Mouse (Mus musculus) left cerebral cortex, adult 9 months (tissue): Measurements from ENCODE around the gene Sp140.
A peak's percentile ranks its signal among the peaks of the same experiment; 100 is the strongest.
"Not testable (repeated sequence)": the region's sequence is repeated elsewhere in the genome, so short reads cannot be mapped to it uniquely, and the experiment has no call there.

Source experiments
- DNase-seq, 2 experiments: peaks; one replicate each; pipeline ENCODE4 v3.0.0; 2022; ENCODE audit warnings: low spot score in 2 of 2

The Sp140 gene

DNA sequence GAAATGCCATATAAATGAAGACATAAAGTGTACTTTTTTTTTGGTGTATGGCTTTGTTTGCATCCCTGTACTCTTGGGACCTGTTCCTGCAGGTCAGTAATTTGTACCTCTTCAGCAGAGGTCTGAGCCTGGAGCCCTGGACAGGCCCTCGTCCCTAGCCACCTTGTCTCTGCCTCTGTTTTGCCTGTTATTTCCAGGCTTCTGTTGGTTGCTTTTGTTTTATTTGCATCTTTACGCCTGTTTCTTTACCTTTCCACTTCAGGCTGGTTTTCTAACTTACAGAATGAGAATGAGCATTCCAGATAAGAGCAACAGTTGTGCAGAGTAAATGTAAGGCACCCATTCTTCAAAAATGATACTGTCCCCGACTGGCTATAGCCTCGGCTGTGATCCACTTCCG, at the start of gene Sp140:
Gene Sp140, plus strand, starts transcription at position 301 of the 400 bp plus-strand sequence.
- not testable (repeated sequence) for DNase-seq

DNA sequence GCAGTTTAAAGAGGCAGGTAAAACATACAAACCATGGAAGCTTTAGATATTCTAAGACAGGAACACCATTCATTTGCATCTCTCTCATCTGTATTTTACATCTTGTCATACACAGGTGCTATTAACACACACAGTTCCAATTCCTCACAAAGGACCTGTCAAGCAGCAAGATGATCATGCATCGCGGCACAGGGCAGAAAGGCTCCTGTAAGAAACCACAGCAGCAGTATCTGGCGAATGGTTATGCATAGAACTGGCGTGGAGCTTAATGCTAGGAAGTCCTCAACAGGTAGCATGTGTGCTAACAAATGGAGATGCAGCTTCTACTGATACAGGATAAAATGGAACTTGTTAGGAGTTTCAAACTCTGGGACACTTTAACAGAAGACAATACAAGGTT, 44.9 kb upstream of the Sp140 start:
- DNase-seq: peak in 1 of 2 experiments; percentile 29

DNA sequence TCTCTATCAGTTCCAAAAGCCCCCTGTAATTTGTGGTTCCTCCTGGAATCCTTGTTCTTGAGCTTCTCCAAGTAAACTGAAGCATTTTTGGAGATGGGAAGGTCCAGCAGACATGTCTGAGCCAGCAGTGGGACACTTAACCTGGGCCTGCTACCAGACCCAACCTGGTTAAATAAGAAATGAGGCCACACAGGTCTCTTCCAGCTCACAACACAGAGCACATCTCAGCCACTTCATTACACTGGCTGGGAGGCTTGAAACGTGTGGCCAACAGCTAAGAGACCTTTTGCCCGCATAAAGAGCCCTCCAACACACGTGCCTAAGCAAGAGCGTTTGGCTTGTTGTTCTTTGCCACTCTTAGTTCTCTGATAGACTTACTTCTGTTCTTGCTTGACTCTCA, 26.6 kb upstream of the Sp140 start:
- not testable (repeated sequence) for DNase-seq

DNA sequence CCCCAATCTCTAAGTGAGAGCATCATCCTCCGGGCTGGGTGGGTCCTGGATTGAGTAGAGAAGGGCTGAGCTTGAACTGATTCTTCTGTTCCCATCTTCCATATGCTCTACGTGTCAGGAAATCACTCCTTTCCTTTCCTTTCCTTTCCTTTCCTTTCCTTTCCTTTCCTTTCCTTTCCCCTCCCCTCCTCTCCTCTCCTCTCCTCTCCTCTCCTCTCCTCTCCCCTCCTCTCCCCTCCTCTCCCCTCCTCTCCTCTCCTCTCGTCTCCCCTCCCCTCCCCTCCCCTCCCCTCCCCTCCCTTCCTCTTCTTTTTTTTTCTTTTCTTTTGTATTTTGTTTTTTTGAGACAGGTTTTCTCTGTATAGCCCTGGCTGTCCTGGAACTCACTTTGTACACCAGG, 24.8 kb upstream of the Sp140 start, which contains the start of gene G530012D18Rik:
Gene G530012D18Rik, plus strand, starts transcription at position 301 of the 400 bp plus-strand sequence.
- DNase-seq: not testable (repeated sequence)

DNA sequence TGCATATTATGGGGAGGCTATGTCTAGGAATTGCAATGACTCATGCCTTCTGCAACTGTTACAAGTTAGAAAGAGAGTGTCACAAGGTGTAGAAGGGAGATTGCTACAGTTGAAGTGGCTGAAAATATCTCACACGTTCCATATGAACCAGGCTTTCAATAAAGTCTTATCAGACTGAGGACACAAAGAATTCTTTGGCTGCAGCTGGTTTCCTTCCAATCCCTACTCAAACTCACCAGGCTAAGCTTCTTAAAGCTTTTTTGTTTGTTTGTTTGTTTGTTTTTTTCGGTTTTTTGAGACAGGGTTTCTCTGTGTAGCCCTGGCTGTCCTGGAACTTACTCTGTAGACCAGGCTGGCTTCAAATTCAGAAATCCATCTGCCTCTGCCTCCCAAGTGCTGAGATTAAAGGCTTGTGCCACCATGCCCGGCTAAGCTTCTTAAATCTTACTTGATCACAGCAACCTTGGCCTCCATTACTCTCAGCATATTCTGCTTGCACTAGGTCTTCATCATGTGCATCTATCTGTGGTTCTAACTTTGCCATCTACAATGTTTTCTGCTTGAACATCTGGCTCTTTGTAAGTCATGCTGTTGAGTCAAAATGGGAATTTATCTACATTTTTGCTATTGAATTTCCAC, 21.7 kb upstream of the Sp140 start:
- DNase-seq: not testable (repeated sequence)

DNA sequence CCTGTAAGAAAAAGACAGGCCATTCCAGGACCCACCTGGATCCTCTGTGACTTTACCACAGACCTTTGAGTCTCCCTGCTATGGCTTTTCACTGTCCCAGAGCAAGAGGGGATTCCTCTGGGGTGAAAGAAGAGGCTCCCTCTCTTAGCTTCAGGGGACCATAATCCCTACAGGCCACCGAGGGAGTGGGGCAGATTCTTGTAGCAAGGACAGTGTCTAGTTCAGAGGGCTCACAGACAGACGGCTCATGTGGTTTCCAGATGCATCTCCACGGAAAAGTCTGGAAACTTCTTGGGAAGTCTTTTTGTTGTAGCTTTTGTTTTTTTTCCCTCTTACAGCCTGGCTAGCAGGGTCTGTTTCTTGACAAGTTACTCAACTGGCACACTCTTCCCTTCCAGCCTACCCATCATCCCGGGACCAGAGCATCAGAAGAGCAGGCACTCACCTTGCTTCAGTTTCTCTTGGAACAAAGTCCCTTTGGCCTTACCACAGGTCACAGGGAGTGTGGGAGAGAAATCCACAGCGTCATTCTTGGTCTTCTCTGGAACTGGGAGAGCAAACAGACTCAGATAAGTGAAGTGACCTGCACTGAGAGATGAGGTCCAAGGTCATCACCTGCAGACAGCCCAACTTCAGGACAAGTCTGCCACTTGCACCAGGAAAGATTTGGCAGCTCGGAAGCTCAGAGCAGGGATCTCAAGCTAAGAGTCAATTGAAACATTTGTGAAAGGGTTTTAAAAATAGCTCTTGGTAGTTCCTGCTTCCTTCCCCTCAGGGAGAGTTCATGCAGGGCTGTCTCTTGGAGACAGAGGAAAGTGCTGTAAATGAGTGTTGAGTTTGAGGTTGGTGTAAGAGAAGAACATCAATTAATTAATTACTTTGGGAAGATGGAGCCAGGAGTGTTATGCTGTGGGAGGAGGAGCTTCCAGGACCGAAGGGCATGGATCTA, 20.7 kb upstream of the Sp140 start:
- DNase-seq: not testable (repeated sequence)

DNA sequence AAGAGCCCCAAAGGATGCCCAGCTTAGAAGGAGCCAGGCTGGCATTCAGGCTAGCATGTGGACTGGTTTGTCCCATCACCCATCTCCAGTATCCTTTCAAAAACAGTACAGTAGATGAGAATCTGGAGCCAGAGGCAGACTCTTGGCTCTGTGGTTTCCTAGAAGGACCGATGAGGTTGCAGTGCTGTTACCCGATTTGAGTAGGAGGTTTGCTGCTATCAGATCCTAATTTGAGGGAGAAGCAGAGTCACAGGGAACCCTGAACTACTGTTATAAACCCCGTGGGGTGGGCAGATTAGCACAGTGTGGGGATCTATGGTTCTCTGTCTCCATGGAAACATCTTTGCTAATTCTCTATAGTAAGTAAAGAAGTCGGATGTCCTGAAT, 20.0 kb upstream of the Sp140 start:
- DNase-seq: not testable (repeated sequence)

DNA sequence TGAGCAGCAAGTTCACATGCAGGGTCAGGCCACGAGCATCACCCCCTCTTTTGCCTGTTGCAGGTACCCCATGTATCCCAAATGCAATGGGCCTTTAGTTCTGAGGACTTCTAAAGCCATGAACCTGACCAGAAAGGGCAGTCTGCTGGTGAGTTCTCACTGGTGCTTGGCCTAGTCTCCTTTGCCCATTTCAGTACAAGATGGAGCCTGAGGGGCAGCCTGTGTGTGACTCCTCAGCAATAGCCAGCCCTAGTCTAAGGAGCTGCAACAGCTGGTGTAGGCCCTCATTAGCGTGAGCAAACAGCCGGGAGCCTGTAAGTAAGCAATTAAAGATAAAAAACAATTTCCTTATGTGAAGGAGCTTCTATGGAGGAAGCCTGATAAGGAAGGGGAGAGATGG, 19.6 kb upstream of the Sp140 start:
- not testable (repeated sequence) for DNase-seq

DNA sequence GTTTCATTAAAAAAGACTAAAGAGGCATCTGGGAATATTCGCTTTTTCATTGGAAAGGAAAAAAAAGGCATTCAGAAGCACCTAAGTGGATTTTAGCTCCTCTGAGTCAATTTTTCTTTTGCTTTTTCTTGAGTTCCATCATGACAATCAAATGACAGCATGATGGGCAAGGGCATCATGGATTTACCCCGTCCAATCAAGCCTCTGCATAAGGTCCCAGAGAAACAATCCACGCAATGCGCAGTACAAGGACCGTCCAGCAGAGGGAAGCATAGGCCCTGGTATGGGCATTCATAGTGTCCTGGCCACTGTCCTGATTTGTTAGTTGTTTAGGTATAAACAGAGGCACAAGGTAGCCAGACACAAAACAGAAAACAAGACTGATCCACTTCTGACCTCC, 18.7 kb upstream of the Sp140 start:
- not testable (repeated sequence) for DNase-seq

DNA sequence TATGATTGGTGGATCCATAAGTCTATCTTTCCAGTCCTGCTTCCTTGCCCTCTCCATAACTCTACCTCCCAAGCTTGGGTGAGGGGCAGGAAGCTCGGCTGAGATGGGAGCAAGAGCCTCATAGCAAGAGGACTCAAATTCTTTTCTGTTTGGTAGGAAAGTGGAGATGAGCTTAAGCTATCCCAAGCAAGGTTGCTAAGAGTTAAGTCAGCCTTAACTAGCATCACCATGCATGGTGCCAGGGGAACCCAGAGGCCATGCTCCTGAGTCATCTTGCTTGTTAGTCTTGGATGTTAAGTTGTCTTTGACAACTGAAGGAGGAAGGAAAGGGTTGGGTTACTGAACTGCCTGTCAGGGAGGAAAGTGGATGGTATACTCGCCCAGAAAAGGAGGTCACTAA, 11.5 kb upstream of the Sp140 start:
- DNase-seq: not testable (repeated sequence)

DNA sequence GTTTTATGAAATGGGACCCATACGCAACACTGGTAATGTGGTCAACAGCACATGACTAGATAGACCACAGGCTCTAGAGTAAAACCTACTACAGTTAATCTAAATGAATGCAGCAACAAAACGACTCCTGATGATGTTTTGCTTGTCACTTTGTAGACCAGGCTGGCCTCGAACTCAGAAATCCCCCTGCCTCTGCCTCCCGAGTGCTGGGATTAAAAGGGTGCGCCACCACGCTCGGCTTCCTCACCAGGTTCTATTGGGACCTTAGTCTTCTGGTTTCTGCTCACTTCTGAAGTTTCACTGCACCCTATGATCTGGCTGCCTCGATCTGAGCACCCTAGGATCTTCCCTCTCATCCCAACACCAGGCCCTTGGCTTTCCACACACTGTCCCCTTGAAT, 7.7 kb upstream of the Sp140 start:
- DNase-seq: not testable (repeated sequence)

DNA sequence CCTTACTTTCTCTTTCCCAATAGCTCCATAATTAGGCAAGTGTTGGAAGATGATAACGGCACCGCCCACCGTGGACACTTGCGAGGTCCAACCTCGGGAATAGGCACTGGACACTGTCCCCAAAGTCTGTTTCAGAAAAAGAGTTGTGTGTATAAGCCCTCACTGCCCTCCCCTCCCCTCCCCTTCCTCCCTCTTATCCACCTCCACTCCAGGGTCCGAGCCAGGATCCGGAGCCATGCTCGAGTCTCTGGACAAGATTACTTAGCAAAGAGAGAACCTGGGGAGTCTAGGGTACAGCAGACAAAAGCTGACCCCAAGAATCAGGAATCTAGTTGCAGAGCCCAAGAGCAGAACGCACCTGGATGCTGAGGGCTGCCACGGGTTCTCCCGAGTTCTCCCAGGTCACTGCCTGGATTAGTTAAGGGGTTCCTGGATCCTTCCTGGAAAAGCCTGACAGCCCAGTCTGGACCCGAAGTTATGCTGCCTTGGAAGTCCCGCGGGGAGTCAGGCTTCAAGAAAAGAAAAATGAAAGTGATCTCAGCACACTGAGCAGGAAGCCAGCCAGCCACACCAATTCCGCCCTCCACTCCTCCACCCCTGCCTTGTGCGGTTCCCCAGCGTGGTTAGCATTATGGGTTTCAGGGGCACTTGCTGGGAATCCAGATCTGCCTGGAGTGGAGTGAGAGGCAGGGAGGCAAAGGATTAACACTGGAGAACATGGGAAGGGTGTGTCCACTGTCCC, 1.7 kb upstream of the Sp140 start, which contains the start of gene Sp110:
Gene Sp110, minus strand, starts transcription at position 547 of the 742 bp plus-strand sequence.
- DNase-seq: not testable (repeated sequence)

DNA sequence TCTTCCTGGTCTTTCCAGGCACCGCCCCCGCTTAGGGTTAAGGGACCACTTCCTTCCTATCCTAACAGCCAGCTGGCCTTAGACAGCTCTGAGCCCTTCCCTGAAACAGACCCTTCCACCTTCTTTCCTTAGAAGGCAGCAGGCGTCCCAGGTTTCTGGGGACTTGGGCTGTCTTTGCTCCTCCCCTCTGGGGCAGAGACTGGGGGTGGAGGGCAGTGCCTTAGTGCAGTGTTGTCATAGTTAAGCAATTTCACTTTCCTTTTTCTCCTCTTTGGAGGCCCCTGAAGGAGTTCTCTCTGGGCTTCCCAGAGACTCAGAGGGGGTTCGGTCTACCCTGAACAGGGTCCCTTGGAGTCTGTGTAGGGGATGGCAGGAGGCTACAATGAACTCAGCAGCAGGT, 616 bp downstream of the Sp140 start:
- not testable (repeated sequence) for DNase-seq

DNA sequence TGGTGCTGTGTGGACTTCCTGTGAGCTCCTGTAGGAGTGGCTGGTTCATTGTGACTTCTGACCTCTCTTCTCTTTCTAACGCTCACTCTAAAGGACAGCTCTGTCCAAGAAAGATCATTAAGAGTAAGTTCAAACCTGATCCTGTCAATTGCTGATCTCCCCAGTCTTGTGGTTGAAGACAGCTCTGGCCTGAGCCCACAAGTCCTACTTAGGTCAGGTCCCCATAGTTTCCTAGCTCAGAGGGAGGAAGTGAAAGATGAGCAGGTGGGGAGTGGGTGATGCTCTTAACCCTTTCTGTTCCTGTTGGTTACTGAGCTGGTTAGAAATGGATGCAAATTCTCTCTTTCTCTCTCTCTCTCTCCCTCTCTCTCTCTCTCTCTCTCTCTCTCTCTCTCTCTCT, 4.2 kb downstream of the Sp140 start:
- not testable (repeated sequence) for DNase-seq

DNA sequence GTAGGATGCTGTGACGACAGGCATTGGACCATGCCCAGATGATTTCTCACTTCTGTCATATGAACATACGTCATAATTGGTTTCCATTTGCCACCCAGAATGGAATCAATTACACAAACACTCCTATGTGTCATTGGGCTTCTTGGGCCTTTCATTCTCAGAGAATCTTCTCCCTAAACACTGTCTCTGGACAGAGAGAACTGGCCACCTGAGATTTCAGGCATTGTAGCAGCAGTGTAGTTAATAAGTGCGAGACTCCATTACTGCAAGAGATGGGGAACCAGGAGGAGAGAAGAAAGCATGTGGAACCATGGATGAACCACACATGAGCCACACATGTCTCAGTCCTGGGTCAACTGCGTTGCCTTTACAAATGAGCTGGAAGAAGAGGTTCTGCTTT, 8.2 kb downstream of the Sp140 start:
- DNase-seq: not testable (repeated sequence)

DNA sequence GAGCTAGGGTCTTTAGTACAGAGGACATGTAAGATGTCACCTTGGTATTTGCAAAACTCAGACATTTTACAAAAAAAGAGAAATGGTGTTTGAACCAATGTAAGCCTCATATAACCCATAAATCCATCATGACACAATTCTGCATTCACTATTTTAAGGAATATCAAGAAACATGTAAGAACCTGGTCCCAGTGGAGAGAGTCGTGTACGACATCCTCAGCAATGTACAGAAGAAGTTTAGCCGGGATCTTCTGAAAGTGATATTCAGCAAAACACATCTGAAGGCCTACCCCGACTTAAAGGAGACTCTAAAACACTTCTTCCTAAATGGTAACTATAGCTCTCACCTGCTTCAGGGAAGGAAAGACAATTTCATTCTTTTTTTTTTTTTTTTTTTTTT, 10.4 kb downstream of the Sp140 start:
- not testable (repeated sequence) for DNase-seq

DNA sequence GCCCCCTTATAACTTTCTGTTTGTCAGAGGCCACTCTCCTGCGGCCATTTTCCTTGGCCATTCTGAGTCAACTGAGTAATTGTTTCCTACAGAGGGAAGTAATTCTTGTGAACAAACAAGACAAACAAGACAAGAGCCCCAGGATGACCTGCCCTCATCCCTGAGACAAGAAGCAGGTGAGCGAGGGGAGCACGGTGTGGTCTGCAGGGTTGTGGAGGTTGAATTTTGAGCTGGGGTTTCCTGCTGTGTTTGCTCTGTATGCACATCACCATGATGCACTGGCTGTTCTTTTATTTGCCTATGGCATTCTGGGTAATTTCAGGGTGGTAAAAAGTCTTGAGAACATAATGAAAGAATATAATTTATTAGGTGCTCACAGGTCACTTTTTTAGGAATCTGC, 14.9 kb downstream of the Sp140 start:
- DNase-seq: not testable (repeated sequence)

DNA sequence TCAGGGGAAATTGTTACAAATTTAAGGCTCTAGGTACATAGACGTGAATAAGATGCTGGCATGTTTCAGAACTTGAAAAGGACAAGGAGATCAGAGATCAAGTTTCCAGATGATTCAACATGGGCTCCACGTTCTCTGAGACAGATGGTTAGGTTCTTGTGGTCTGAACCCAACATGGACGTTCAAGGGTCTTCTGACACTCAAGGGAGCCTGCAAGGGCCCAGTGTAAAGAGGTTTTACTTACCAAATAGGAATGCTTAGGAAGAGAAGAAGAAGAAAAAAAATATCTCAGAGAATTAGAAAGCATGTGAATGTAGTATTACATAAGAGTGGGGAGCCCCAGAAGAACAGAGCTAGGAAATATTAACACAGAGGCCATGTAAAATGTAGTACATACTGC, 15.6 kb downstream of the Sp140 start:
- not testable (repeated sequence) for DNase-seq

DNA sequence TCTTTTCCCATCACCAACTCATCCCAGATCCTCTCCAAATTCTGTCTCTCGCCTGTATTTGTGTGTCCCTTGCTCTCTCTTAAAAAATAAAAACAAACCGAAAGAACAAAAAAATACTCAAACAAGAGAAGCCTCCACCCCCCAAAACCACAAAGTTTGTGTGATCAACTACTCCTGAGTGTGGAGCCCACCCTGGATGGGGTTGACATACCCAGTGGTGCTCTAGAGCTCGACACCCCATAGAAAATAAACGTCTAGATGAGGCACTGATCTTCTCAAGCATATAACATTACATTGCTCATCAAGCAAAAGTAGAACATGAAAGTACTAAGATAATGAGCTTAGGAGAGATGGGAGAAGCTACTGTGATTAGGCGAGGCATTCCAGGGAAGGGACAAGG, 17.0 kb downstream of the Sp140 start:
- DNase-seq: not testable (repeated sequence)

DNA sequence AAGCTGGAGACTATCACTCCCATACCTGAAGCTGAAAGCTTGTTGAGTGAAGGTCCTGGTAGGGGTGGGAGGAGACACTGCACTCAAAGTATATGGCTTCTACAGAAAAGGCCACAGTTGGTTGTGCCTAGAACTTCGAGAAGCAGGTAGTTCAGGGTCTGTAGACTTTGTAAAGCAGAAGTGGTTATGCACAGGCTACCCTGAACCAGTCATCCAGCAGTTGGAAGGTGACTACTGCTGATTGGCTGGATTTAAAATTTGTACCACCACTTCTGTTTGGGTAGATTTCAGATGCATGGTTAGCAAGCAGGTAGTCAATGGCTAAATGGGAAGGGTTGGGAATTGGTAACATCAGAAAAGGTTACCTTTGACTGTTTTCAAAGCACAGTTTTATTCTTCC, 18.5 kb downstream of the Sp140 start:
- DNase-seq: not testable (repeated sequence)

DNA sequence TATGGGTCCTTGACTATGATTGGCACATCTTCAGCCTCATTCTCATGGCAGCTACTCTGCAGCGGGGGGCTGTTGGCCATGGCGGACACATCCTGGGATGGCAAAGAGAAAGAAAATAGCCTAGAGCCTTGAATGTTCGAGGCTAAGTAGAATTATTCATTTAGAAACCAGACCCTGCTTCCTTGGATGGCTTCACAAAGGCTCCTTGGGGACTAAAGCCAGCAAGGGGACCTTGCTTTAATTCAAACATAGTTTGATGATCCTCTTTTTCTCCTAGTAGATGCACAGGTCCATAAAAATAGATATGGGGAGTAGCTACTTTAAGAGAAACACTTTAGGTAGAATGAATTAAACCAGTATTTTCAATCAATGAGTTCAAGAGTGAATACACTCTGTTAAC, 36.8 kb downstream of the Sp140 start:
- not testable (repeated sequence) for DNase-seq

DNA sequence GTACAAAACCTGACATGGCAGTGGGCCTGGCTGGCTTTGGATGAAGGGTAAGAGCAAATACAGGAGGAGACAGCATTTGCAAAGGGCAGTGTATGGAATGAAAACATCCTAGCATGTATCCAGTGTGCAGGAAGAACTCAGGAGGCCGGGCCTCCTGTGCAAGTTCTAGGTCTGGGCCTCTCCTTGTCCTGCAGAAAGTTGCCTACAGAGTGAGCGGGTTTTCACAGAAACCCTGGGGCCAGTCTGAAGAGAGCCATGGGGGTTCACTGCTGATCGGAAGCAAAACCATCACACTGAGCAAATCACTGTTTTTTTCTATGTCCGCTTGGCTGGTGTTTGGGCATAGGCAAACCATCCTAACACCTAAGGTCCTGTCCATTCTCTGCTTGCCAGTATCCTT, 38.0 kb downstream of the Sp140 start:
- DNase-seq: not testable (repeated sequence)
